Mouse (Mus musculus) sigmoid colon, adult 10 weeks (tissue): ENCODE data around the gene Vmn1r45. TPM values are rescaled to one million over a fixed set of nuclear protein-coding genes. Genes with fewer than 3 reads are reported as not detected.

Experiments used
- polyA plus RNA-seq: library from polyadenylated mRNA; stranded (reverse); fragments of 350-450 nt; fragmentation: Illumina TruSeq; extraction: RNeasy Lipid Tissue Mini Kit (QIAGEN cat#74804); gene quantifications from one replicate; pipeline ENCODE4 v1.2.3, GENCODE M21; 2014; ENCODE audit warnings: low read depth, low replicate concordance

Gene Vmn1r45
- not detected for polyA plus RNA-seq

DNA sequence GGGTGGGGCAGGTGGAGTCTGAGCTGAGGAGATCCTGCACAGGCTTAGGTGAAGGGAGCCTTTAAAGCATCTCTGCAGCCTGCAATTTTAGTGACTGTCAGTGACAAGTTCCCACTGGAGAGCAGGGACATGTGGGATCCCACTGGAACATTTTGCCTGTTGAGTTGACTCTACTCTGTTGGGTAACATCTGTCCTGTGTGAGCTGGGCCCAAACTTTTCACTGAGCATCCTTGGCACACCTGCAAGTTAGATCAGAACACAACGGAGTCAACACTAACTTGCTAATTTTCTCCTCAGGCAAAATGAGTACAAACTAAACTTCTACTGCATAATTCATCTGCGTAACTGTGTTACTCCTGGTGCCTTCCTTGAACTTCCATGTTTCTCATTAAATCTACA, at the start of gene Vmn1r45:
TSS of gene Vmn1r45 (minus strand) at position 101 of the 400 bp plus-strand sequence.

DNA sequence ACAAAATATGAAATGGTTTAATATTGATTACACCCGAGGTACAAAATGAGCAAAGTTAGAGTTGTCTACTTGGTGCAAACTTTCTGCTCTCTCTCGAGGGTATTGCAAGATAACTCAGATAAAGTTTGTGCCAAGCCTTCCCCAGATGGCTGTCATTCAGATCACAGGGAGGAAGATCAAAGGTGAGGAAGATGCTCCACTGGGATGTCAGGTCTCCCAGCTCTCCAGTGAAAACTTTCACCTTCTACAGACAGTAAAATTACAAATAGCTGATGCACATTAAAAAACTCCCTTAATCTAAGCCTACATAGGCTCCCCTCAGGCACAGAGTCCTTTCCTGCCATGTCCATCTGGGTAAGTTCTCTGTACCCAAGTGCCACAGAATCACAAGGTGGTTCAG, 28.6 kb upstream of the Vmn1r45 start, which contains the start of gene Vmn1r46:
TSS of gene Vmn1r46 (plus strand) at position 301 of the 400 bp plus-strand sequence.

DNA sequence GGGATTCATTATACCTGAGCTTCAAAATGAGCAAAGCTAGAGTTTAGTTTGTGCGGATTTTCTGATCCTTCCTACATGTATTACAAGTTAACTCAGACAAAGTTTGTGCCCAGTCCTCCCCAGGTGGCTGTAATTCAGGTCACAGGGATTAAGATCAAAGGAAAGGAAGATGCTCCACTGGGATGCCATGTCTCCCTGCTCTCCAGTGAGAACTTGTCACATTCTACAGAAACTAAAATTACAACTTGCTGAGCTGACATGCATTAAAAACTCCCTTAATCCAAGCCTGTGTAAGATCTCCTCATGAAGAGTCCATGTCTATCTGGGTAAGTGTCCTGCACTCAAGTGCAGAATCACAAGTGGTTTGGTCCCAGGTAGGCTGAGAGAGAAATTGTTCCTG, 57.0 kb downstream of the Vmn1r45 start, which contains the start of gene Vmn1r44:
TSS of gene Vmn1r44 (plus strand) at position 301 of the 400 bp plus-strand sequence.

Other genes with a start within 250 kb of the Vmn1r45 start
- gene Vmn1r40, start 233.1 kb downstream of the Vmn1r45 start, polyA plus RNA-seq: not detected
- not detected for gene Vmn1r41, start 199.8 kb downstream of the Vmn1r45 start, polyA plus RNA-seq
- gene Vmn1r42, start 64.2 kb downstream of the Vmn1r45 start, polyA plus RNA-seq: not detected
- gene Vmn1r43, start 64.2 kb downstream of the Vmn1r45 start, polyA plus RNA-seq: not detected
- not detected for gene Vmn1r44, start 56.9 kb downstream of the Vmn1r45 start, polyA plus RNA-seq
- not detected for gene Vmn1r46, start 28.7 kb upstream of the Vmn1r45 start, polyA plus RNA-seq
- not detected for gene Vmn1r47, start 75.5 kb upstream of the Vmn1r45 start, polyA plus RNA-seq
- gene Vmn1r48, start 96.2 kb upstream of the Vmn1r45 start, polyA plus RNA-seq: not detected
- not detected for gene Vmn1r49, start 137.9 kb upstream of the Vmn1r45 start, polyA plus RNA-seq
- gene Vmn1r50, start 160.8 kb upstream of the Vmn1r45 start, polyA plus RNA-seq: not detected
- gene Vmn1r51, start 182.0 kb upstream of the Vmn1r45 start, polyA plus RNA-seq: not detected
- gene Vmn1r52, start 234.2 kb upstream of the Vmn1r45 start, polyA plus RNA-seq: not detected